Comparison of ENCODE assay signal across 18 mouse cellular contexts in genomic region chr3:90462579-90462978, GRCm38 (mm10). TPM values are rescaled to one million over a fixed set of nuclear protein-coding genes. Genes with fewer than 3 reads are reported as not detected.
DNase-seq lines count a peak whose midpoint lies in the region; ATAC-seq and TF ChIP-seq lines count a peak whose summit lies in the region.
"Had no signal": no experiment of that assay in that cellular context is flagged by ENCODE, and none has a peak within 500 bp of the region (broad histone marks: within the 10 kb centered on the region; RNA-seq: fewer than 3 reads in every experiment).

No protein-coding gene starts in this region.

- ATAC-seq in heart, postnatal 0 days (ENCODE audit: insufficient read depth, low read depth): no peak
- no peak for ATAC-seq in liver, embryonic 11.5 days (replicated peaks; ENCODE audit: low FRiP score)
- no peak for ATAC-seq in liver, postnatal 0 days
- no peak for ATAC-seq in intestine, postnatal 0 days
- no peak for ATAC-seq in inflammation-experienced regulatory T-cells, adult 6 months
- ATAC-seq: midbrain, embryonic 16.5 days had no signal

- WGBS in heart, postnatal 0 days: 18% methylated on average over 7 of the region's 7 CpGs
- WGBS in liver, embryonic 11.5 days: 30% methylated on average over 7 of the region's 7 CpGs
- WGBS in liver, postnatal 0 days (ENCODE audit: insufficient replicate concordance): 31% methylated on average over 7 of the region's 7 CpGs
- WGBS in intestine, postnatal 0 days: 29% methylated on average over 7 of the region's 7 CpGs

- H3K4me1 ChIP-seq in heart, postnatal 0 days (ENCODE audit: control insufficient read depth, insufficient read depth): no peaks in the 10 kb centered on the region
- H3K4me1 ChIP-seq in liver, embryonic 11.5 days (replicated peaks; ENCODE audit: control insufficient read depth, insufficient read depth, low read length): peaks cover 7% of the 10 kb centered on the region
- H3K4me1 ChIP-seq in liver, postnatal 0 days (ENCODE audit: insufficient read depth): peaks cover 11% of the 10 kb centered on the region
- peaks cover 5% of the 10 kb centered on the region; the same call in 1 of the 2 replicates for H3K4me1 ChIP-seq in intestine, postnatal 0 days (replicated peaks; ENCODE audit: control insufficient read depth, insufficient read depth, low read length)

- H3K4me2 ChIP-seq in heart, postnatal 0 days (ENCODE audit: low read depth, low read length): peak overlapping the region; percentile 82
- H3K4me2 ChIP-seq in liver, embryonic 11.5 days: peak overlapping the region; percentile 27
- no peak overlapping the region for H3K4me2 ChIP-seq in liver, postnatal 0 days (ENCODE audit: low read depth, low read length)
- no peak overlapping the region for H3K4me2 ChIP-seq in intestine, postnatal 0 days (replicated peaks; ENCODE audit: low read depth)
- H3K4me2 ChIP-seq: hindbrain, embryonic 12.5 days had no signal

- peak overlapping the region; percentile 38; the same call in 1 of the 2 replicates for H3K27ac ChIP-seq in gastrocnemius, adult 2 months
- H3K27ac ChIP-seq in heart, postnatal 0 days (ENCODE audit: low read depth): no peak overlapping the region
- H3K27ac ChIP-seq in liver, embryonic 11.5 days (ENCODE audit: low read depth, low read length): no peak overlapping the region
- H3K27ac ChIP-seq in liver, postnatal 0 days (ENCODE audit: low read depth): no peak overlapping the region
- no peak overlapping the region for H3K27ac ChIP-seq in intestine, postnatal 0 days (ENCODE audit: low read depth, low read length)
- H3K27ac ChIP-seq: hindbrain, embryonic 12.5 days; liver, embryonic 14.5 days had no signal

- intact Hi-C loops in gastrocnemius, adult 2 months (cut with DNase I): no loop called here
- intact Hi-C loops in gastrocnemius, postnatal 14 days (cut with DNase I; ENCODE audit: low total_unique reads): loop anchor here (10.0 kb wide), 1 partner anchor 188 kb away; no protein-coding TSS in a partner anchor

- peak overlapping the region; percentile 88 for H3K4me3 ChIP-seq in gastrocnemius, adult 2 months
- peak overlapping the region; percentile 2; the same call in 1 of the 2 replicates for H3K4me3 ChIP-seq in heart, postnatal 0 days (ENCODE audit: low read depth, low read length)
- no peak overlapping the region for H3K4me3 ChIP-seq in liver, embryonic 11.5 days (ENCODE audit: low read depth, low read length)
- H3K4me3 ChIP-seq in liver, postnatal 0 days (ENCODE audit: low read depth, low read length): no peak overlapping the region
- H3K4me3 ChIP-seq in intestine, postnatal 0 days (ENCODE audit: low read depth, low read length): no peak overlapping the region
- H3K4me3 ChIP-seq: hindbrain, embryonic 12.5 days; megakaryocyte, embryonic 14.5 days had no signal

- no peaks in the 10 kb centered on the region for H3K9me3 ChIP-seq in heart, postnatal 0 days (replicated peaks; ENCODE audit: control insufficient read depth, low read length)
- no peaks in the 10 kb centered on the region for H3K9me3 ChIP-seq in liver, embryonic 11.5 days (ENCODE audit: control insufficient read depth, low read length)
- no peaks in the 10 kb centered on the region for H3K9me3 ChIP-seq in liver, postnatal 0 days (ENCODE audit: low read length)
- no peaks in the 10 kb centered on the region for H3K9me3 ChIP-seq in intestine, postnatal 0 days (ENCODE audit: control insufficient read depth)
- H3K9me3 ChIP-seq: hindbrain, embryonic 12.5 days; megakaryocyte, embryonic 14.5 days had no signal

- no peak for DNase-seq in gastrocnemius, adult 2 months
- no peak for DNase-seq in gastrocnemius, postnatal 14 days
- DNase-seq in heart, postnatal 0 days (ENCODE audit: low spot score): no peak
- DNase-seq in heart, adult 8-10 months (ENCODE audit: low spot score): no peak
- DNase-seq in liver, embryonic 11.5 days (ENCODE audit: low spot score): no peak
- DNase-seq in liver, postnatal 0 days: no peak
- DNase-seq: adrenal gland, postnatal 10 days; cerebellum, adult 2 months; left cerebral cortex, postnatal 4 days; retina, postnatal 1 day; right cerebral cortex, postnatal 4 days; thymus, postnatal 36 days had no signal

- TF ChIP-seq CTCF in gastrocnemius, adult 2 months (IDR thresholded peaks at IDR 0.05): no peak
- TF ChIP-seq CTCF in heart, postnatal 0 days (IDR thresholded peaks at IDR 0.05; ENCODE audit: low read depth): peak; percentile 8; the same call in 1 of the 2 replicates
- no peak for TF ChIP-seq CTCF in liver, postnatal 0 days (IDR thresholded peaks at IDR 0.05; ENCODE audit: low read depth)
- TF ChIP-seq CTCF in intestine, postnatal 0 days (IDR thresholded peaks at IDR 0.05; ENCODE audit: low read depth): peak; percentile 29

- H3K36me3 ChIP-seq in heart, postnatal 0 days (replicated peaks; ENCODE audit: control insufficient read depth, insufficient read depth, low read length): no peaks in the 10 kb centered on the region
- H3K36me3 ChIP-seq in liver, embryonic 11.5 days (ENCODE audit: control insufficient read depth, insufficient read depth, low read length): no peaks in the 10 kb centered on the region
- H3K36me3 ChIP-seq in liver, postnatal 0 days (replicated peaks; ENCODE audit: insufficient read depth, low read length): no peaks in the 10 kb centered on the region
- no peaks in the 10 kb centered on the region for H3K36me3 ChIP-seq in intestine, postnatal 0 days (ENCODE audit: control insufficient read depth, insufficient read depth)
- H3K36me3 ChIP-seq: hindbrain, embryonic 12.5 days had no signal

- peak overlapping the region; percentile 13; the same call in 1 of the 2 replicates for H3K9ac ChIP-seq in heart, postnatal 0 days (replicated peaks; ENCODE audit: low read depth, low read length)
- H3K9ac ChIP-seq in liver, embryonic 11.5 days (ENCODE audit: low read depth, low read length): no peak overlapping the region
- no peak overlapping the region for H3K9ac ChIP-seq in liver, postnatal 0 days (replicated peaks)
- H3K9ac ChIP-seq in intestine, postnatal 0 days (ENCODE audit: low read depth, low read length): no peak overlapping the region
- H3K9ac ChIP-seq: hindbrain, embryonic 12.5 days; liver, embryonic 14.5 days had no signal

- no peak for TF ChIP-seq EP300 in heart, postnatal 0 days (IDR thresholded peaks at IDR 0.05; ENCODE audit: low read depth)
- TF ChIP-seq EP300 in liver, postnatal 0 days (IDR thresholded peaks at IDR 0.05; ENCODE audit: low read depth): no peak

- H3K27me3 ChIP-seq in heart, postnatal 0 days (ENCODE audit: control insufficient read depth, insufficient read depth, low read length): peaks cover 17% of the 10 kb centered on the region
- H3K27me3 ChIP-seq in liver, embryonic 11.5 days (replicated peaks; ENCODE audit: control insufficient read depth, insufficient read depth, low read length): peaks cover 46% of the 10 kb centered on the region
- peaks cover 34% of the 10 kb centered on the region for H3K27me3 ChIP-seq in liver, postnatal 0 days (ENCODE audit: insufficient read depth, low read length)
- H3K27me3 ChIP-seq in intestine, postnatal 0 days (replicated peaks; ENCODE audit: control insufficient read depth, insufficient read depth, low read length): peaks cover 28% of the 10 kb centered on the region

RNA-seq across cellular contexts. Expression of gene Npr1, which starts 3.1 kb away (rescaled TPM):
- 1 to 10 TPM; 6.5 to 8.3 TPM for total RNA-seq in gastrocnemius, adult 2 months (2021)
- 10 to 100 TPM; 14.9 to 15.6 TPM for total RNA-seq in gastrocnemius, postnatal 14 days (2021)
- total RNA-seq in heart, postnatal 0 days (2014; rRNA removed; ENCODE audit: low replicate concordance): 26.4 and 30.9 TPM in 2 replicates
- polyA plus RNA-seq in heart, postnatal 0 days (2015; fragmentation: Nextera tagmentation; extraction: Ambion mirVana): 10.2 and 11.2 TPM in 2 replicates
- 10 to 100 TPM; 15.1 to 17.3 (median 16.7) TPM for total RNA-seq in heart, adult 8-10 months (2022)
- 8.0 and 9.2 TPM in 2 replicates for polyA plus RNA-seq in liver, embryonic 11.5 days (2014; fragmentation: Nextera tagmentation; extraction: Ambion mirVana)
- polyA plus RNA-seq in liver, postnatal 0 days (2015; fragmentation: Nextera tagmentation; extraction: Ambion mirVana): 5.9 and 6.2 TPM in 2 replicates
- polyA plus RNA-seq in intestine, postnatal 0 days (2015; fragmentation: Nextera tagmentation; extraction: Ambion mirVana): 3.4 and 4.2 TPM in 2 replicates
- not detected for polyA plus RNA-seq in inflammation-experienced regulatory T-cells, adult 6 months (2017; shearing (Covaris generic))

RNA-seq across cellular contexts. Expression of gene Ilf2, which starts 13.3 kb away (rescaled TPM):
- 10 to 100 TPM; 26.1 to 30.7 TPM for total RNA-seq in gastrocnemius, adult 2 months (2021)
- total RNA-seq in gastrocnemius, postnatal 14 days (2021): 10 to 100 TPM; 32.6 to 35.9 TPM
- 46.8 and 53.5 TPM in 2 replicates for total RNA-seq in heart, postnatal 0 days (2014; rRNA removed; ENCODE audit: low replicate concordance)
- polyA plus RNA-seq in heart, postnatal 0 days (2015; fragmentation: Nextera tagmentation; extraction: Ambion mirVana): 60.2 and 60.8 TPM in 2 replicates
- 10 to 100 TPM; 27.6 to 30.5 (median 28.8) TPM for total RNA-seq in heart, adult 8-10 months (2022)
- polyA plus RNA-seq in liver, embryonic 11.5 days (2014; fragmentation: Nextera tagmentation; extraction: Ambion mirVana): 169 and 174 TPM in 2 replicates
- polyA plus RNA-seq in liver, postnatal 0 days (2015; fragmentation: Nextera tagmentation; extraction: Ambion mirVana): 23.1 and 27.6 TPM in 2 replicates
- 38.3 and 40.7 TPM in 2 replicates for polyA plus RNA-seq in intestine, postnatal 0 days (2015; fragmentation: Nextera tagmentation; extraction: Ambion mirVana)
- 100 to 1,000 TPM; 107 to 118 (median 118) TPM for polyA plus RNA-seq in inflammation-experienced regulatory T-cells, adult 6 months (2017; shearing (Covaris generic))

RNA-seq across cellular contexts. Expression of gene Snapin, which starts 28.3 kb away (rescaled TPM):
- 10 to 100 TPM; 71.8 to 74.4 TPM for total RNA-seq in gastrocnemius, adult 2 months (2021)
- 10 to 100 TPM; 57.3 to 59.6 TPM for total RNA-seq in gastrocnemius, postnatal 14 days (2021)
- total RNA-seq in heart, postnatal 0 days (2014; rRNA removed; ENCODE audit: low replicate concordance): 44.3 and 59.2 TPM in 2 replicates
- polyA plus RNA-seq in heart, postnatal 0 days (2015; fragmentation: Nextera tagmentation; extraction: Ambion mirVana): 85.5 and 90.5 TPM in 2 replicates
- total RNA-seq in heart, adult 8-10 months (2022): 10 to 100 TPM; 69.7 to 77.6 (median 75.4) TPM
- 44.9 and 46.4 TPM in 2 replicates for polyA plus RNA-seq in liver, embryonic 11.5 days (2014; fragmentation: Nextera tagmentation; extraction: Ambion mirVana)
- 23.6 and 24.2 TPM in 2 replicates for polyA plus RNA-seq in liver, postnatal 0 days (2015; fragmentation: Nextera tagmentation; extraction: Ambion mirVana)
- polyA plus RNA-seq in intestine, postnatal 0 days (2015; fragmentation: Nextera tagmentation; extraction: Ambion mirVana): 53.1 and 53.9 TPM in 2 replicates
- 10 to 100 TPM; 53.6 to 73.0 (median 71.1) TPM for polyA plus RNA-seq in inflammation-experienced regulatory T-cells, adult 6 months (2017; shearing (Covaris generic))

RNA-seq across cellular contexts. Expression of gene Ints3, which starts 29.2 kb away (rescaled TPM):
- 10 to 100 TPM; 14.0 to 17.2 TPM for total RNA-seq in gastrocnemius, adult 2 months (2021)
- total RNA-seq in gastrocnemius, postnatal 14 days (2021): 10 to 100 TPM; 15.7 to 17.7 TPM
- total RNA-seq in heart, postnatal 0 days (2014; rRNA removed; ENCODE audit: low replicate concordance): 26.1 and 26.6 TPM in 2 replicates
- polyA plus RNA-seq in heart, postnatal 0 days (2015; fragmentation: Nextera tagmentation; extraction: Ambion mirVana): 7.8 and 8.3 TPM in 2 replicates
- 10 to 100 TPM; 22.9 to 28.1 (median 24.4) TPM for total RNA-seq in heart, adult 8-10 months (2022)
- 34.0 and 35.2 TPM in 2 replicates for polyA plus RNA-seq in liver, embryonic 11.5 days (2014; fragmentation: Nextera tagmentation; extraction: Ambion mirVana)
- polyA plus RNA-seq in liver, postnatal 0 days (2015; fragmentation: Nextera tagmentation; extraction: Ambion mirVana): 4.0 and 4.6 TPM in 2 replicates
- 8.8 and 9.7 TPM in 2 replicates for polyA plus RNA-seq in intestine, postnatal 0 days (2015; fragmentation: Nextera tagmentation; extraction: Ambion mirVana)
- polyA plus RNA-seq in inflammation-experienced regulatory T-cells, adult 6 months (2017; shearing (Covaris generic)): 10 to 100 TPM; 15.6 to 18.0 (median 17.6) TPM

RNA-seq across cellular contexts. Expression of gene Chtop, which starts 46.7 kb away (rescaled TPM):
- 100 to 1,000 TPM; 104 to 111 TPM for total RNA-seq in gastrocnemius, adult 2 months (2021)
- 100 to 1,000 TPM in 1 of 2 experiments, 10 to 100 TPM in 1; 83.3 to 100 TPM for total RNA-seq in gastrocnemius, postnatal 14 days (2021)
- total RNA-seq in heart, postnatal 0 days (2014; rRNA removed; ENCODE audit: low replicate concordance): 117 and 121 TPM in 2 replicates
- polyA plus RNA-seq in heart, postnatal 0 days (2015; fragmentation: Nextera tagmentation; extraction: Ambion mirVana): 79.0 and 85.1 TPM in 2 replicates
- 100 to 1,000 TPM in 1 of 4 experiments, 10 to 100 TPM in 3; 93.2 to 105 (median 94.2) TPM for total RNA-seq in heart, adult 8-10 months (2022)
- polyA plus RNA-seq in liver, embryonic 11.5 days (2014; fragmentation: Nextera tagmentation; extraction: Ambion mirVana): 78.2 and 86.3 TPM in 2 replicates
- polyA plus RNA-seq in liver, postnatal 0 days (2015; fragmentation: Nextera tagmentation; extraction: Ambion mirVana): 39.9 and 42.9 TPM in 2 replicates
- 61.3 and 63.7 TPM in 2 replicates for polyA plus RNA-seq in intestine, postnatal 0 days (2015; fragmentation: Nextera tagmentation; extraction: Ambion mirVana)
- polyA plus RNA-seq in inflammation-experienced regulatory T-cells, adult 6 months (2017; shearing (Covaris generic)): 10 to 100 TPM; 49.4 to 62.9 (median 62.1) TPM

Comparison
In these comparisons a context has a peak if more than half of its experiments do, and no peak if none do; other contexts are left out.
1. H3K4me2 ChIP-seq: peak in heart, postnatal 0 days (single experiment) and liver, embryonic 11.5 days (single experiment); none in liver, postnatal 0 days (single experiment) and intestine, postnatal 0 days (single experiment).
2. H3K4me3 ChIP-seq: peak in gastrocnemius, adult 2 months (single experiment) and heart, postnatal 0 days (single experiment); none in liver, embryonic 11.5 days (single experiment), liver, postnatal 0 days (single experiment) and intestine, postnatal 0 days (single experiment).
3. CTCF ChIP-seq: peak in heart, postnatal 0 days (single experiment) and intestine, postnatal 0 days (single experiment); none in gastrocnemius, adult 2 months (single experiment) and liver, postnatal 0 days (single experiment).